Mouse (Mus musculus) spleen, adult 2 months (tissue): Measurements from ENCODE around the gene Ofcc1.

Experiments
- CTCF ChIP-seq: fragments of 200-500 bp; IDR thresholded peaks from 2 replicates; pipeline ENCODE4 v1.5.1; 2011; ENCODE audit warnings: mild to moderate bottlenecking, inconsistent platforms; ENCODE audit not compliant: insufficient read depth, insufficient read length, insufficient replicate concordance; ENCODE audit errors: extremely low read depth
- POLR2A ChIP-seq: fragments of 200-500 bp; IDR thresholded peaks from 2 replicates; pipeline ENCODE4 v1.6.1; 2011; ENCODE audit warnings: low read depth, low read length, inconsistent platforms

DNA sequence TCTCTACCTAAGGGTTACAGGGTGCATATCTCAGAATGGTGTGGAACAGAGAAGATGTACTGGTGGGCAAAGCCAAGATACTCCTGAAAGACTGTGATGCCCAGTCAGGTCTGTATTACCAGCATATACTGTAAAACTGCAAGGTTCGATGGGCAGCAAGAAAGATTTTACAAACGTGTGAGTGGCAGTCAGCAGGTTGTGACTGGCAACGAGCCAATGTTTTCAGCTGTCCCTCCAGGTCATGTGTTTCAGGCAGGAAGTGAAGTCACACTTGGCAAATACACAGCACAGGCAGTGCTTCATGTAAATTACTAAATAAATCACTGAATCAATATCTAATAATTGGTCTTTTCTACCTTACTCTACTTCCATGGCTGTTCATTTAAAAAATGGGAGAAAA lies at the start of gene Ofcc1:
- TF ChIP-seq POLR2A (no peak), CTCF (no peak)
